In genomic region chr1:190168761-190169671, GRCm38 (mm10) we compare ENCODE assay signal across 8 mouse cellular contexts. TPM values are rescaled to one million over a fixed set of nuclear protein-coding genes. Genes with fewer than 3 reads are reported as not detected.
DNase-seq lines count a peak whose midpoint lies in the region; ATAC-seq and TF ChIP-seq lines count a peak whose summit lies in the region.

No protein-coding gene starts in this region.

- peaks cover 71% of the 10 kb centered on the region for H3K27me3 ChIP-seq in limb, embryonic 15.5 days

- intact Hi-C loops in left cerebral cortex, postnatal 4 days (cut with DNase I) = no loop called here
- intact Hi-C loops in heart, postnatal 14 days (cut with DNase I) = loop anchor here (5.0 kb wide), 1 partner anchor 122 kb away; no protein-coding TSS in a partner anchor

- 0 out of 2 replicates have a peak overlapping the region, but pooled peaks have one; percentile 21 for H3K27ac ChIP-seq in cortical plate, adult 2 months (ENCODE audit: insufficient read depth, low read length)
- H3K27ac ChIP-seq in limb, embryonic 15.5 days = no peak overlapping the region

- H3K4me1 ChIP-seq in cortical plate, adult 2 months (ENCODE audit: control insufficient read depth, insufficient read depth, low read length) = no peaks in the 10 kb centered on the region
- peaks cover 40% of the 10 kb centered on the region for H3K4me1 ChIP-seq in limb, embryonic 15.5 days

- WGBS in limb, embryonic 15.5 days = under 1% methylated on average over 51 of the region's 51 CpGs

- no peaks in the 10 kb centered on the region for H3K9me3 ChIP-seq in limb, embryonic 15.5 days

- H3K36me3 ChIP-seq in limb, embryonic 15.5 days = no peaks in the 10 kb centered on the region

- TF ChIP-seq POLR2A in cortical plate, adult 2 months (IDR thresholded peaks at IDR 0.05; ENCODE audit: extremely low read depth, insufficient read depth, low read length) = no peak

- peak overlapping the region; percentile 50 for H3K4me3 ChIP-seq in cortical plate, adult 2 months (ENCODE audit: insufficient read depth, low read length)
- H3K4me3 ChIP-seq in limb, embryonic 15.5 days = peak overlapping the region; percentile 64

- 0 out of 2 replicates have a peak overlapping the region, but pooled peaks have one; percentile 26 for H3K9ac ChIP-seq in limb, embryonic 15.5 days

- no peak for ATAC-seq in limb, embryonic 15.5 days (ENCODE audit: insufficient number of reproducible peaks, low FRiP score, low TSS enrichment, low read depth)

- H3K4me2 ChIP-seq in limb, embryonic 15.5 days = peak overlapping the region; percentile 95

- no peak for TF ChIP-seq CTCF in cortical plate, adult 2 months (IDR thresholded peaks at IDR 0.05; ENCODE audit: extremely low read depth, insufficient read depth, low read length)

- DNase-seq in left cerebral cortex, postnatal 4 days = peak; percentile 69
- DNase-seq in left cerebral cortex, adult 11 months (ENCODE audit: low spot score) = no peak
- peak; percentile 30 to 41 for DNase-seq in heart, postnatal 14 days
- DNase-seq in retina, postnatal 1 day = peak; percentile 88
- no peak for DNase-seq in right cerebral cortex, postnatal 4 days
- DNase-seq in thymus, postnatal 25 days = no peak

RNA-seq across cellular contexts. Expression of gene Prox1, which starts 1.5 kb away (rescaled TPM):
- 10 to 100 TPM; 11.6 to 16.3 TPM for total RNA-seq in left cerebral cortex, postnatal 4 days (2021)
- 5.6 and 8.2 TPM in 2 replicates for polyA plus RNA-seq in cortical plate, adult 2 months (2012; rRNA removed)
- 10 to 100 TPM; 39.5 to 43.6 TPM for total RNA-seq in heart, postnatal 14 days (2021)
- 2.1 and 2.6 TPM in 2 replicates for polyA plus RNA-seq in limb, embryonic 15.5 days (2015; fragmentation: Nextera tagmentation; extraction: Ambion mirVana)

Comparison
In these comparisons a context has a peak if more than half of its experiments do, and no peak if none do; other contexts are left out.
1. DNase-seq: peak in left cerebral cortex, postnatal 4 days (single experiment), heart, postnatal 14 days (2 of 2) and retina, postnatal 1 day (single experiment); none in left cerebral cortex, adult 11 months (single experiment), right cerebral cortex, postnatal 4 days (single experiment) and thymus, postnatal 25 days (single experiment).